Mouse (Mus musculus): ENCODE data around the gene Cnep1r1. TPM values are rescaled to one million over a fixed set of nuclear protein-coding genes. Genes with fewer than 3 reads are reported as not detected.

Cnep1r1 gene
- 49.7 and 50.9 TPM in 2 replicates for polyA plus RNA-seq (2016; fragmentation: Nextera tagmentation; extraction: Ambion mirVana)

GRCm38 (mm10) chr8:88118456-88119036 is at the start of gene Cnep1r1:
Gene Cnep1r1 (plus strand): TSS chr8:88118769.
- no peaks in the 10 kb centered on the region for H3K27me3 ChIP-seq
- peaks cover 9% of the 10 kb centered on the region for H3K4me1 ChIP-seq
- peak within 1 kb of the TSS; percentile 89 for H3K4me3 ChIP-seq
- peak within 1 kb of the TSS; percentile 91 for H3K9ac ChIP-seq
- peak; percentile 99 for ATAC-seq (ENCODE audit: low FRiP score)
- WGBS: under 1% methylated on average over 49 of the region's 49 CpGs
- peak within 1 kb of the TSS; percentile 73 for H3K4me2 ChIP-seq (replicated peaks)
- peaks cover 14% of the 10 kb centered on the region; the same call in 1 of the 2 replicates for H3K36me3 ChIP-seq
- peak within 1 kb of the TSS; percentile 82 for H3K27ac ChIP-seq
- H3K9me3 ChIP-seq (replicated peaks): no peaks in the 10 kb centered on the region

- ATAC-seq (ENCODE audit: low FRiP score): no peak
- no peak overlapping the region for H3K27ac ChIP-seq
- H3K4me2 ChIP-seq (replicated peaks): no peak overlapping the region
- H3K9me3 ChIP-seq (replicated peaks): no peaks in the 10 kb centered on the region
- WGBS: 86% methylated on average over 5 of the region's 5 CpGs
- no peak overlapping the region for H3K9ac ChIP-seq
- no peaks in the 10 kb centered on the region for H3K27me3 ChIP-seq
- no peak overlapping the region for H3K4me3 ChIP-seq
- no peaks in the 10 kb centered on the region for H3K4me1 ChIP-seq
- no peaks in the 10 kb centered on the region for H3K36me3 ChIP-seq
Observed at GRCm38 (mm10) chr8:88082183-88082582, 36.4 kb upstream of the Cnep1r1 start.

GRCm38 (mm10) chr8:88088006-88088405 is 30.6 kb upstream of the Cnep1r1 start:
- H3K9ac ChIP-seq: no peak overlapping the region
- no peaks in the 10 kb centered on the region for H3K4me1 ChIP-seq
- H3K9me3 ChIP-seq (replicated peaks): no peaks in the 10 kb centered on the region
- no peak overlapping the region for H3K4me3 ChIP-seq
- no peaks in the 10 kb centered on the region for H3K36me3 ChIP-seq
- no peak overlapping the region for H3K27ac ChIP-seq
- no peak for ATAC-seq (ENCODE audit: low FRiP score)
- H3K4me2 ChIP-seq (replicated peaks): no peak overlapping the region
- no peaks in the 10 kb centered on the region; the same call in 1 of the 2 replicates for H3K27me3 ChIP-seq

GRCm38 (mm10) chr8:88091661-88092060 is 26.9 kb upstream of the Cnep1r1 start:
- Histone ChIP-seq H3K27me3 (no peaks in the 10 kb centered on the region; the same call in 1 of the 2 replicates), H3K4me3 (no peak overlapping the region), H3K27ac (no peak overlapping the region), H3K4me1 (no peaks in the 10 kb centered on the region), H3K9me3 (replicated peaks) (no peaks in the 10 kb centered on the region), H3K36me3 (no peaks in the 10 kb centered on the region), H3K9ac (no peak overlapping the region), H3K4me2 (replicated peaks) (no peak overlapping the region)
- WGBS: 80% methylated on average over 2 of the region's 2 CpGs
- no peak for ATAC-seq (ENCODE audit: low FRiP score)

GRCm38 (mm10) chr8:88093367-88093766 is 25.2 kb upstream of the Cnep1r1 start:
- Histone ChIP-seq H3K36me3 (no peaks in the 10 kb centered on the region), H3K27ac (no peak overlapping the region), H3K9me3 (replicated peaks) (no peaks in the 10 kb centered on the region), H3K4me3 (no peak overlapping the region), H3K4me2 (replicated peaks) (no peak overlapping the region), H3K27me3 (no peaks in the 10 kb centered on the region), H3K9ac (no peak overlapping the region), H3K4me1 (no peaks in the 10 kb centered on the region)
- ATAC-seq (ENCODE audit: low FRiP score): no peak
- WGBS: 59% methylated on average over 4 of the region's 4 CpGs

DNA sequence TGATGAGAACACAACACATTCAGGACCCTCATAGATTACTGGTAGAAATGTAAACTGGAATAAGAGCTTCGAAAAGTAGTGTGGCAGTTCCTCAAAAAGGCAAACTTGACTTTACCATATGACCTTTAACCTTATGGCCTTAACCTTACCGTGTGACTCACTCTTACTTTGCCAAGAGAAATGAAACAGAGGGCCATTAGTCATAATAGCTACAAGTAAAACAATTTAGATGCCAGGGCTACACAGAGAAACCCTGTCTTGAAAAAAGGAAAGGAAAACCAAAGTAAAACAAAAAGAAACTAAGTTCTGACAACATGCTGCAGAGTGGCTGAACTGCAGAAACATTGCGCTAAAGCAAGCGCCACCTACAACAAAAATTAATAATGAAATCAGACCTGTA is 19.7 kb upstream of the Cnep1r1 start:
- WGBS: 84% methylated on average over 4 of the region's 4 CpGs
- Histone ChIP-seq H3K27ac (no peak overlapping the region), H3K4me1 (no peaks in the 10 kb centered on the region), H3K27me3 (no peaks in the 10 kb centered on the region), H3K9ac (no peak overlapping the region), H3K4me2 (replicated peaks) (no peak overlapping the region), H3K4me3 (no peak overlapping the region), H3K9me3 (replicated peaks) (no peaks in the 10 kb centered on the region), H3K36me3 (no peaks in the 10 kb centered on the region)
- no peak for ATAC-seq (ENCODE audit: low FRiP score)

GRCm38 (mm10) chr8:88099526-88099925 is 19.0 kb upstream of the Cnep1r1 start:
- ATAC-seq (ENCODE audit: low FRiP score): no peak
- 0% methylated on average over 1 of the region's 1 CpGs for WGBS
- no peaks in the 10 kb centered on the region for H3K9me3 ChIP-seq (replicated peaks)

DNA sequence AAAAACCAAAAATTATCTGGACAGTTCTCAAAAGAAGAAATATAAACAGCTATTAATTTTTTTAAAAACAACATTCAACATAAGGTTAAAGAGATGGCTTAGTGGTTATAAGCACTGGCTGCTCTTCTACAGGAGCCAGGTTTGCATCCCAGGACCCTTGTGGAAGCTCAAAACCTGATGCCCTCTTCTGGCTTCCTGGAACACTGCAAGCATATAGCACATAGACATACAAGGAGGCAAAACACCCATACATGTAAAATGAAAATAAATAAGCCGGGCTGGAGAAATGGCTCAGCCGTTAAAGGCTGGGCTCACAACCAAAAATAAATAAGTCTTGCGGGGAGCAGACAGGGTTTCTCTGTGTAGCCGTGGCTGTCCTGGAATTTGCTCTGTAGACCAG is 9.3 kb upstream of the Cnep1r1 start:
- ATAC-seq (ENCODE audit: low FRiP score): no peak
- 94% methylated on average over 4 of the region's 4 CpGs for WGBS
- Histone ChIP-seq H3K9me3 (replicated peaks) (no peaks in the 10 kb centered on the region), H3K27ac (no peak overlapping the region), H3K27me3 (no peaks in the 10 kb centered on the region), H3K4me1 (no peaks in the 10 kb centered on the region), H3K4me2 (replicated peaks) (no peak overlapping the region), H3K9ac (no peak overlapping the region), H3K36me3 (no peaks in the 10 kb centered on the region), H3K4me3 (no peak overlapping the region)

More at GRCm38 (mm10) chr8:88099526-88099925, 19.0 kb upstream of the Cnep1r1 start:
- H3K4me1 ChIP-seq: no peaks in the 10 kb centered on the region
- no peak overlapping the region for H3K27ac ChIP-seq
- H3K9ac ChIP-seq: no peak overlapping the region
- H3K36me3 ChIP-seq: no peaks in the 10 kb centered on the region
- no peaks in the 10 kb centered on the region for H3K27me3 ChIP-seq
- H3K4me3 ChIP-seq: no peak overlapping the region
- no peak overlapping the region for H3K4me2 ChIP-seq (replicated peaks)

GRCm38 (mm10) chr8:88119076-88119475 is 507 bp downstream of the Cnep1r1 start:
- H3K9me3 ChIP-seq (replicated peaks): no peaks in the 10 kb centered on the region
- peak overlapping the region; percentile 91 for H3K9ac ChIP-seq
- H3K27ac ChIP-seq: peak overlapping the region; percentile 82
- 4% methylated on average over 11 of the region's 11 CpGs for WGBS
- H3K4me3 ChIP-seq: peak overlapping the region; percentile 89
- ATAC-seq (ENCODE audit: low FRiP score): no peak
- peaks cover 9% of the 10 kb centered on the region for H3K4me1 ChIP-seq
- peak overlapping the region; percentile 73 for H3K4me2 ChIP-seq (replicated peaks)
- H3K27me3 ChIP-seq: no peaks in the 10 kb centered on the region
- peaks cover 15% of the 10 kb centered on the region for H3K36me3 ChIP-seq

DNA sequence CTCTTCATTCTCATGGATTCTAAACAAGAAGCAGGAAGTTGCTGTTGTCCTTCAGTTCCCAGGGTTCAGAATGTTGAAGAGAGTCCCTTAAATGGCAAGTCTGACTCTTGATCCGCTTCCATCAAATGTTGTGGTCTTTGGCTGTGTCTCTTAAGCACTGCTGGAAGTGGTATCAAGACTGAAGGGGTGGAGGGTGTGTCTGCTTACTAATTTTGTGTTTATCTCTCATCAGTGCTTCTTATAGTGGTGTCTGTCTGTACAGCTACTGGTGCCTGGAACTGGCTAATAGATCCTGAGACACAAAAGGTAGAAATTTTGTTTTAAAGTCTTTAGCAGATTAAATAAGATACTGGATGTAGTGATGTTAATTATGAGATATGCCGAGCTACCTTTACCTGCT is 6.3 kb downstream of the Cnep1r1 start:
- Histone ChIP-seq H3K9ac (no peak overlapping the region), H3K4me2 (replicated peaks) (no peak overlapping the region), H3K4me1 (peaks cover 3% of the 10 kb centered on the region; the same call in 1 of the 2 replicates), H3K36me3 (peaks cover 48% of the 10 kb centered on the region), H3K27me3 (no peaks in the 10 kb centered on the region), H3K4me3 (no peak overlapping the region), H3K9me3 (replicated peaks) (no peaks in the 10 kb centered on the region), H3K27ac (no peak overlapping the region)
- no peak for ATAC-seq (ENCODE audit: low FRiP score)
- 95% methylated on average over 2 of the region's 2 CpGs for WGBS

GRCm38 (mm10) chr8:88129397-88129796 is 10.8 kb downstream of the Cnep1r1 start:
- H3K36me3 ChIP-seq: peaks cover 63% of the 10 kb centered on the region
- no peak overlapping the region for H3K4me3 ChIP-seq
- no peaks in the 10 kb centered on the region for H3K27me3 ChIP-seq
- WGBS: 83% methylated on average over 4 of the region's 4 CpGs
- no peaks in the 10 kb centered on the region for H3K4me1 ChIP-seq
- H3K27ac ChIP-seq: no peak overlapping the region
- H3K9ac ChIP-seq: no peak overlapping the region
- ATAC-seq (ENCODE audit: low FRiP score): no peak
- no peak overlapping the region for H3K4me2 ChIP-seq (replicated peaks)
- no peaks in the 10 kb centered on the region for H3K9me3 ChIP-seq (replicated peaks)

DNA sequence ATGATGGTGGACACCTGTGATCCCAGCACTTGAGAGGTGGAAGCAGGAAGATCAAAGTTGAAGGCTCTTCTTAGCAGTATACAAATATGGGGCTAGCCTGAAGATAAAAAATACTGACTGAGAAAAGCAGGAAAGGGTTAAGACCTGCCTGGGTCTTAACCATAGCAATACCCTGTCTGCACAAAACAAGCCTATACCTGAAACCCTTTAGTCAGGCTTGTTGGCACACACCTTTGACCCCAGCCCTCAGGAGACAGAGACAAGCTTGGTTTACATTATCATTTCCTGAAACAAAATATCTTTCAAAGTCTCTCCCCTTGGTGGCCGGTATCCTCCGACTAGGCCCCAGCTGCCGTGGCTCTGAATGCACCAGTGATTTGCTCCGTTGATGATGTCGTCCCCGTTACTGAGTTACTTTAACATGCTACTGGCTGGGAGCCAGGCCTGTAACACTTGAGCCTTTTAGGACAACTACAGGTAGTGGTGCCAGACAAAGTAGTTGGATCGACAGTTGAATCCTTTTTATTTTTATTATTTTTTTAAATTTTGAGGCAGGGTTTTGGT is 12.3 kb downstream of the Cnep1r1 start:
- Histone ChIP-seq H3K27ac (no peak overlapping the region), H3K4me2 (replicated peaks) (no peak overlapping the region), H3K36me3 (peaks cover 64% of the 10 kb centered on the region), H3K9ac (no peak overlapping the region), H3K27me3 (no peaks in the 10 kb centered on the region), H3K4me3 (no peak overlapping the region), H3K9me3 (replicated peaks) (no peaks in the 10 kb centered on the region), H3K4me1 (no peaks in the 10 kb centered on the region)
- no peak for ATAC-seq (ENCODE audit: low FRiP score)
- WGBS: 72% methylated on average over 7 of the region's 7 CpGs
